Mouse (Mus musculus) liver, embryonic 13.5 days (tissue): Measurements from ENCODE around the gene Aif1. TPM values are rescaled to one million over a fixed set of nuclear protein-coding genes. Genes with fewer than 3 reads are reported as not detected.
A peak's percentile ranks its signal among the peaks of the same experiment; 100 is the strongest.

Experiments used
- ATAC-seq: fragments of 200-750 bp; cut with Nextera tagmentation; 2 replicates; pipeline ENCODE4 v1.8.0; 2017; ENCODE audit warnings: low read depth, mild to moderate bottlenecking, moderate number of reproducible peaks, moderate library complexity
- DNase-seq: peaks from one replicate; pipeline ENCODE4 v3.0.0; 2022
- H3K27ac ChIP-seq: fragments of 300-500 bp; sonication (generic); 2 replicates; pipeline ENCODE4 v1.5.1; 2015; ENCODE audit warnings: moderate library complexity, mild to moderate bottlenecking, inconsistent platforms
- H3K27me3 ChIP-seq: fragments of 300-500 bp; sonication (generic); 2 replicates; pipeline ENCODE4 v1.6.1; 2015; ENCODE audit warnings: mild to moderate bottlenecking, inconsistent platforms
- H3K36me3 ChIP-seq: fragments of 300-500 bp; sonication (generic); 2 replicates; pipeline ENCODE4 v1.6.1; 2015; ENCODE audit warnings: mild to moderate bottlenecking, inconsistent platforms
- H3K4me1 ChIP-seq: fragments of 300-500 bp; sonication (generic); replicated peaks from 2 replicates; pipeline ENCODE4 v1.6.1; 2015; ENCODE audit warnings: inconsistent platforms
- H3K4me2 ChIP-seq: fragments of 300-500 bp; sonication (generic); 2 replicates; pipeline ENCODE4 v1.6.1; 2015; ENCODE audit warnings: inconsistent platforms, mild to moderate bottlenecking, moderate library complexity
- H3K4me3 ChIP-seq: fragments of 300-500 bp; sonication (generic); replicated peaks from 2 replicates; pipeline ENCODE4 v1.5.1; 2015; ENCODE audit warnings: mild to moderate bottlenecking, inconsistent platforms
- H3K9ac ChIP-seq: fragments of 300-500 bp; sonication (generic); 2 replicates; pipeline ENCODE4 v1.6.1; 2015; ENCODE audit warnings: mild to moderate bottlenecking, inconsistent platforms
- H3K9me3 ChIP-seq: fragments of 300-500 bp; sonication (generic); replicated peaks from 2 replicates; pipeline ENCODE4 v1.6.1; 2016; ENCODE audit warnings: inconsistent platforms
- WGBS: fragments of 180-500 bp; shearing (Covaris S2); methylation state at CpG from one replicate; pipeline ENCODE4 v1.1.7; 2015; ENCODE audit not compliant: insufficient replicate concordance; 5-methylcytosine and 5-hydroxymethylcytosine counted together
- polyA plus RNA-seq: library from polyadenylated mRNA; unstranded; fragments of >200 nt; fragmentation: Nextera tagmentation; extraction: Ambion mirVana; gene quantifications from 2 replicates; pipeline ENCODE4 v1.2.1, GENCODE M21; 2015

The Aif1 gene
- 17.4 and 18.5 TPM in 2 replicates for polyA plus RNA-seq

GRCm38 (mm10) chr17:35175968-35176367 lies at the start of gene Aif1:
Gene Aif1, minus strand, starts transcription at chr17:35176068.
- no peaks in the 10 kb centered on the region; the same call in 1 of the 2 replicates for H3K4me1 ChIP-seq
- no peak within 1 kb of the TSS for H3K9ac ChIP-seq
- no peaks in the 10 kb centered on the region for H3K9me3 ChIP-seq
- DNase-seq (no peak), ATAC-seq (no peak)
- no peaks in the 10 kb centered on the region for H3K27me3 ChIP-seq
- H3K4me2 ChIP-seq: no peak within 1 kb of the TSS
- no peak within 1 kb of the TSS for H3K4me3 ChIP-seq
- no peak within 1 kb of the TSS for H3K27ac ChIP-seq
- 58% methylated on average over 2 of the region's 2 CpGs for WGBS
- no peaks in the 10 kb centered on the region for H3K36me3 ChIP-seq

- Histone ChIP-seq H3K4me2 (no peak overlapping the region), H3K4me1 (peaks cover 25% of the 10 kb centered on the region), H3K4me3 (no peak overlapping the region), H3K27ac (no peak overlapping the region), H3K9me3 (no peaks in the 10 kb centered on the region), H3K36me3 (peaks cover 62% of the 10 kb centered on the region), H3K27me3 (no peaks in the 10 kb centered on the region), H3K9ac (no peak overlapping the region)
- ATAC-seq (no peak), DNase-seq (no peak)
- WGBS: 77% methylated on average over 5 of the region's 5 CpGs
These were observed 49.6 kb upstream of the Aif1 start for GRCm38 (mm10) chr17:35225456-35225855.

GRCm38 (mm10) chr17:35224641-35225040 lies 48.8 kb upstream of the Aif1 start:
- H3K9ac ChIP-seq: no peak overlapping the region
- DNase-seq (no peak), ATAC-seq (no peak)
- no peaks in the 10 kb centered on the region for H3K27me3 ChIP-seq
- 80% methylated on average over 4 of the region's 4 CpGs for WGBS
- H3K9me3 ChIP-seq: no peaks in the 10 kb centered on the region
- H3K4me1 ChIP-seq: peaks cover 31% of the 10 kb centered on the region
- no peak overlapping the region for H3K27ac ChIP-seq
- no peak overlapping the region for H3K4me3 ChIP-seq
- no peak overlapping the region for H3K4me2 ChIP-seq
- H3K36me3 ChIP-seq: peaks cover 63% of the 10 kb centered on the region

- Histone ChIP-seq H3K9ac (no peak overlapping the region), H3K4me1 (peaks cover 50% of the 10 kb centered on the region), H3K4me3 (no peak overlapping the region), H3K27me3 (no peaks in the 10 kb centered on the region), H3K4me2 (no peak overlapping the region), H3K9me3 (no peaks in the 10 kb centered on the region), H3K27ac (peak overlapping the region; percentile 48), H3K36me3 (peaks cover 40% of the 10 kb centered on the region)
- WGBS: 53% methylated on average over 6 of the region's 6 CpGs
- no peak for ATAC-seq
- DNase-seq: no peak
These were observed 46.4 kb upstream of the Aif1 start for GRCm38 (mm10) chr17:35222299-35222698.

- ATAC-seq (no peak), DNase-seq (no peak)
- Histone ChIP-seq H3K4me3 (no peak within 1 kb of the TSS), H3K9ac (no peak within 1 kb of the TSS), H3K36me3 (peaks cover 25% of the 10 kb centered on the region), H3K9me3 (no peaks in the 10 kb centered on the region), H3K27ac (peak within 1 kb of the TSS; percentile 67), H3K4me1 (peaks cover 43% of the 10 kb centered on the region), H3K4me2 (no peak within 1 kb of the TSS), H3K27me3 (no peaks in the 10 kb centered on the region)
- WGBS: 55% methylated on average over 28 of the region's 28 CpGs
These were observed 44.5 kb upstream of the Aif1 start, which contains the start of gene Gm16181 for GRCm38 (mm10) chr17:35220156-35220952. Gene Gm16181, plus strand, starts transcription at chr17:35220834.

GRCm38 (mm10) chr17:35219601-35220041 lies 43.8 kb upstream of the Aif1 start:
- Histone ChIP-seq H3K9me3 (no peaks in the 10 kb centered on the region), H3K27ac (peak overlapping the region; percentile 67; the same call in 1 of the 2 replicates), H3K9ac (no peak overlapping the region), H3K27me3 (no peaks in the 10 kb centered on the region), H3K4me3 (no peak overlapping the region), H3K4me1 (peaks cover 47% of the 10 kb centered on the region), H3K4me2 (no peak overlapping the region), H3K36me3 (peaks cover 19% of the 10 kb centered on the region)
- DNase-seq (no peak), ATAC-seq (peak; percentile 28; the same call in 1 of the 2 replicates)
- WGBS: 13% methylated on average over 6 of the region's 6 CpGs

- peak overlapping the region; percentile 67; the same call in 1 of the 2 replicates for H3K27ac ChIP-seq
- 9% methylated on average over 18 of the region's 18 CpGs for WGBS
- no peak for DNase-seq
These were observed 42.8 kb upstream of the Aif1 start for GRCm38 (mm10) chr17:35218516-35219193.

GRCm38 (mm10) chr17:35213071-35213470 lies 37.2 kb upstream of the Aif1 start:
- H3K36me3 ChIP-seq: no peaks in the 10 kb centered on the region
- H3K4me2 ChIP-seq: no peak overlapping the region
- H3K4me3 ChIP-seq: no peak overlapping the region
- no peak overlapping the region for H3K9ac ChIP-seq
- H3K9me3 ChIP-seq: no peaks in the 10 kb centered on the region
- 82% methylated on average over 5 of the region's 5 CpGs for WGBS
- DNase-seq (no peak), ATAC-seq (no peak)
- H3K27ac ChIP-seq: no peak overlapping the region
- peaks cover 14% of the 10 kb centered on the region for H3K4me1 ChIP-seq
- H3K27me3 ChIP-seq: no peaks in the 10 kb centered on the region

More at GRCm38 (mm10) chr17:35218516-35219193, 42.8 kb upstream of the Aif1 start:
- Histone ChIP-seq H3K4me3 (no peak overlapping the region), H3K27me3 (no peaks in the 10 kb centered on the region), H3K4me1 (peaks cover 47% of the 10 kb centered on the region), H3K9ac (no peak overlapping the region), H3K9me3 (no peaks in the 10 kb centered on the region), H3K36me3 (peaks cover 19% of the 10 kb centered on the region), H3K4me2 (peak overlapping the region; percentile 9; the same call in 1 of the 2 replicates)
- peak; percentile 49; the same call in 1 of the 2 replicates for ATAC-seq

GRCm38 (mm10) chr17:35210593-35210992 lies 34.7 kb upstream of the Aif1 start:
- no peak for DNase-seq
- Histone ChIP-seq H3K27me3 (no peaks in the 10 kb centered on the region), H3K4me3 (no peak overlapping the region), H3K4me1 (peaks cover 10% of the 10 kb centered on the region; the same call in 1 of the 2 replicates), H3K9me3 (no peaks in the 10 kb centered on the region), H3K9ac (no peak overlapping the region), H3K27ac (no peak overlapping the region), H3K36me3 (no peaks in the 10 kb centered on the region), H3K4me2 (no peak overlapping the region)
- no peak for ATAC-seq
- whole genome bisulfite sequencing: 54% methylated on average over 3 of the region's 3 CpGs

GRCm38 (mm10) chr17:35209785-35210535 lies 34.1 kb upstream of the Aif1 start:
- Histone ChIP-seq H3K4me2 (no peak overlapping the region), H3K9me3 (no peaks in the 10 kb centered on the region), H3K36me3 (no peaks in the 10 kb centered on the region), H3K4me3 (no peak overlapping the region), H3K4me1 (peaks cover 6% of the 10 kb centered on the region; the same call in 1 of the 2 replicates), H3K9ac (no peak overlapping the region), H3K27ac (no peak overlapping the region), H3K27me3 (peaks cover 5% of the 10 kb centered on the region)
- 42% methylated on average over 12 of the region's 12 CpGs for WGBS
- ATAC-seq (no peak), DNase-seq (no peak)

GRCm38 (mm10) chr17:35205380-35205769 lies 29.5 kb upstream of the Aif1 start:
- DNase-seq (no peak), ATAC-seq (no peak)
- H3K27me3 ChIP-seq: peaks cover 50% of the 10 kb centered on the region
- H3K27ac ChIP-seq: no peak overlapping the region
- WGBS: 48% methylated on average over 10 of the region's 10 CpGs
- H3K4me2 ChIP-seq: no peak overlapping the region
- no peaks in the 10 kb centered on the region for H3K36me3 ChIP-seq
- H3K9ac ChIP-seq: no peak overlapping the region
- peaks cover 15% of the 10 kb centered on the region; the same call in 1 of the 2 replicates for H3K4me1 ChIP-seq
- H3K9me3 ChIP-seq: no peaks in the 10 kb centered on the region
- H3K4me3 ChIP-seq: no peak overlapping the region
